Mouse (Mus musculus) midbrain, embryonic 12.5 days (tissue): ENCODE measurements around the gene Dnajc2. TPM values are rescaled to one million over a fixed set of nuclear protein-coding genes. Genes with fewer than 3 reads are reported as not detected.

Source experiments
- ATAC-seq: fragments of 200-750 bp; cut with Nextera tagmentation; 2 replicates; pipeline ENCODE4 v1.8.0; 2017; ENCODE audit warnings: low read depth, moderate TSS enrichment, moderate library complexity; ENCODE audit not compliant: low FRiP score
- H3K27ac ChIP-seq: fragments of 300-500 bp; sonication (generic); replicated peaks from 2 replicates; pipeline ENCODE4 v1.5.1; 2016; ENCODE audit warnings: mild to moderate bottlenecking
- H3K27me3 ChIP-seq: fragments of 300-500 bp; sonication (generic); 2 replicates; pipeline ENCODE4 v1.6.1; 2016; ENCODE audit warnings: mild to moderate bottlenecking
- H3K36me3 ChIP-seq: fragments of 300-500 bp; sonication (generic); 2 replicates; pipeline ENCODE4 v1.6.1; 2016
- H3K4me1 ChIP-seq: fragments of 300-500 bp; sonication (generic); 2 replicates; pipeline ENCODE4 v1.6.1; 2016
- H3K4me2 ChIP-seq: fragments of 300-500 bp; sonication (generic); replicated peaks from 2 replicates; pipeline ENCODE4 v1.6.1; 2016; ENCODE audit warnings: mild to moderate bottlenecking, moderate library complexity
- H3K4me3 ChIP-seq: fragments of 300-500 bp; sonication (generic); 2 replicates; pipeline ENCODE4 v1.5.1; 2016; ENCODE audit warnings: mild to moderate bottlenecking
- H3K9ac ChIP-seq: fragments of 300-500 bp; sonication (generic); replicated peaks from 2 replicates; pipeline ENCODE4 v1.6.1; 2016; ENCODE audit warnings: mild to moderate bottlenecking, moderate library complexity
- H3K9me3 ChIP-seq: fragments of 300-500 bp; sonication (generic); 2 replicates; pipeline ENCODE4 v1.6.1; 2016; ENCODE audit warnings: mild to moderate bottlenecking
- WGBS: fragments of 180-500 bp; shearing (Covaris S2); methylation state at CpG from one replicate; pipeline ENCODE4 v1.1.7; 2016; 5-methylcytosine and 5-hydroxymethylcytosine counted together
- polyA plus RNA-seq: library from polyadenylated mRNA; unstranded; fragments of >200 nt; fragmentation: Nextera tagmentation; extraction: Ambion mirVana; gene quantifications from 2 replicates; pipeline ENCODE4 v1.2.1, GENCODE M21; 2016

Gene Dnajc2
- polyA plus RNA-seq, 1 experiment from 2014 or later = 89.7 TPM

DNA sequence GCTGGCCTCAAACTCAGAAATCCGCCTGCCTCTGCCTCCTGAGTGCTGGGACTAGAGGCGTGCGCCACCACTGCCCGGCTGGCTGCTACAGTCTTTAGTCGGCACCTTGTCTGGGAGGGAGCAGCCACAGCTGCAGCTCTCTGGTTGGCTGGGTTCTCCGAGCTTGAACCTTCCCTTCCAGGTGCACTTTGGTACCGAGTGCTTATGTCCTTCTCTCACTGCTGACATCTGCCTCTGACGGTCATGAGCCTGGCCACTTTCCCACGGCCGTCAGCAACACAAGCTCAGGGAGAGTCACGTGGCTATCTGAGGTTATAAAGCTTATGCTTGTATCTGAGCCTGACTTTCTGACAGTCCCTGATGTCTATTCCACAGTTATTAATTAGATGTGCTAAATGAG is 45.9 kb downstream of the Dnajc2 start:
- Histone ChIP-seq H3K4me2 (no peak overlapping the region), H3K27ac (no peak overlapping the region), H3K27me3 (no peaks in the 10 kb centered on the region), H3K9me3 (no peaks in the 10 kb centered on the region), H3K4me1 (peaks cover 24% of the 10 kb centered on the region), H3K9ac (no peak overlapping the region), H3K36me3 (peaks cover 53% of the 10 kb centered on the region), H3K4me3 (no peak overlapping the region)
- ATAC-seq = no peak
- WGBS = 92% methylated on average over 11 of the region's 11 CpGs

- H3K27me3 ChIP-seq = no peaks in the 10 kb centered on the region
- H3K9me3 ChIP-seq = no peaks in the 10 kb centered on the region
- 32% methylated on average over 10 of the region's 10 CpGs for WGBS
- peaks cover 36% of the 10 kb centered on the region for H3K4me1 ChIP-seq
- H3K27ac ChIP-seq = 0 out of 2 replicates have a peak overlapping the region, but pooled peaks have one; percentile 84
- H3K4me3 ChIP-seq = peak overlapping the region; percentile 94
- H3K9ac ChIP-seq = peak overlapping the region; percentile 93
- H3K36me3 ChIP-seq = peaks cover 38% of the 10 kb centered on the region
- ATAC-seq = no peak
- H3K4me2 ChIP-seq = peak overlapping the region; percentile 92
Measured at GRCm38 (mm10) chr5:21737620-21738019, 47.4 kb downstream of the Dnajc2 start.

- H3K4me3 ChIP-seq = peak within 1 kb of the TSS; percentile 94
- peak within 1 kb of the TSS; percentile 92 for H3K4me2 ChIP-seq
- H3K4me1 ChIP-seq = peaks cover 41% of the 10 kb centered on the region
- no peaks in the 10 kb centered on the region for H3K27me3 ChIP-seq
- H3K9ac ChIP-seq = peak within 1 kb of the TSS; percentile 93
- peaks cover 33% of the 10 kb centered on the region for H3K36me3 ChIP-seq
- H3K9me3 ChIP-seq = no peaks in the 10 kb centered on the region
- peak; percentile 55 for ATAC-seq
- under 1% methylated on average over 41 of the region's 42 CpGs for WGBS
- H3K27ac ChIP-seq = peak within 1 kb of the TSS; percentile 84
Measured at GRCm38 (mm10) chr5:21736956-21737585, 48.0 kb downstream of the Dnajc2 start, which contains the start of gene Pmpcb. TSS of gene Pmpcb (plus strand) at chr5:21737141.

GRCm38 (mm10) chr5:21736046-21736445 is 49.0 kb downstream of the Dnajc2 start:
- Histone ChIP-seq H3K27ac (no peak overlapping the region), H3K36me3 (peaks cover 23% of the 10 kb centered on the region), H3K4me1 (peaks cover 49% of the 10 kb centered on the region), H3K4me3 (no peak overlapping the region), H3K9me3 (no peaks in the 10 kb centered on the region), H3K4me2 (no peak overlapping the region), H3K27me3 (no peaks in the 10 kb centered on the region), H3K9ac (no peak overlapping the region)
- 86% methylated on average over 11 of the region's 11 CpGs for WGBS
- ATAC-seq = no peak

DNA sequence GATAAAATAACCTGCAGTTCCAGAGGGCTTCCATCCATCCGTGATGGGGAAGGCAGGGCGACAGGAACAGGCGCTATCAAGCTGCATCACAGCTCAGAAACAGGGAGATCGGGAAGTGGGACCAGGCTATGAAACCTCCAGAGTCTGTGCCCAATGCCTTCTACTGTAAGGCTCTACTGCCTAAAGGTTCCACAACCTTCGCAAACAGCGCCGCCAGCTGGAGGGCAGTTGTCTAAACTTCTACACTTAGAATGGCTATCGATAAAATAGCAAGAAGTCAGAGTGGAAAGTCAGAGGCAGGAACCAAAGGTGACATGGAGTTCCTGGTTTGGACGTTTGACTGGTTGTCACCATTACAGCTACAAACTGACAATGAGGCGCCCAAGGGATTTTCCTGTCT is 49.5 kb downstream of the Dnajc2 start:
- no peak for ATAC-seq
- Histone ChIP-seq H3K27ac (no peak overlapping the region), H3K9me3 (no peaks in the 10 kb centered on the region), H3K36me3 (peaks cover 20% of the 10 kb centered on the region), H3K4me1 (peaks cover 52% of the 10 kb centered on the region), H3K9ac (no peak overlapping the region), H3K4me2 (no peak overlapping the region), H3K4me3 (no peak overlapping the region), H3K27me3 (no peaks in the 10 kb centered on the region)
- 35% methylated on average over 10 of the region's 10 CpGs for WGBS

- no peak overlapping the region for H3K4me3 ChIP-seq
- WGBS = 79% methylated on average over 20 of the region's 20 CpGs
- H3K9ac ChIP-seq = no peak overlapping the region
- H3K4me1 ChIP-seq = peaks cover 52% of the 10 kb centered on the region
- H3K4me2 ChIP-seq = no peak overlapping the region
- H3K27ac ChIP-seq = no peak overlapping the region
- ATAC-seq = no peak
- no peaks in the 10 kb centered on the region for H3K9me3 ChIP-seq
- peaks cover 16% of the 10 kb centered on the region for H3K36me3 ChIP-seq
- no peaks in the 10 kb centered on the region for H3K27me3 ChIP-seq
Measured at GRCm38 (mm10) chr5:21735100-21735499, 50.0 kb downstream of the Dnajc2 start.

- Histone ChIP-seq H3K9me3 (no peaks in the 10 kb centered on the region), H3K4me1 (peaks cover 45% of the 10 kb centered on the region), H3K9ac (no peak overlapping the region), H3K4me3 (no peak overlapping the region), H3K36me3 (no peaks in the 10 kb centered on the region), H3K27ac (peak overlapping the region; percentile 92), H3K27me3 (no peaks in the 10 kb centered on the region), H3K4me2 (peak overlapping the region; percentile 17; the same call in 1 of the 2 replicates)
- WGBS = 8% methylated on average over 8 of the region's 8 CpGs
- peak; percentile 95 for ATAC-seq
Measured at GRCm38 (mm10) chr5:21732930-21733329, 52.1 kb downstream of the Dnajc2 start.

DNA sequence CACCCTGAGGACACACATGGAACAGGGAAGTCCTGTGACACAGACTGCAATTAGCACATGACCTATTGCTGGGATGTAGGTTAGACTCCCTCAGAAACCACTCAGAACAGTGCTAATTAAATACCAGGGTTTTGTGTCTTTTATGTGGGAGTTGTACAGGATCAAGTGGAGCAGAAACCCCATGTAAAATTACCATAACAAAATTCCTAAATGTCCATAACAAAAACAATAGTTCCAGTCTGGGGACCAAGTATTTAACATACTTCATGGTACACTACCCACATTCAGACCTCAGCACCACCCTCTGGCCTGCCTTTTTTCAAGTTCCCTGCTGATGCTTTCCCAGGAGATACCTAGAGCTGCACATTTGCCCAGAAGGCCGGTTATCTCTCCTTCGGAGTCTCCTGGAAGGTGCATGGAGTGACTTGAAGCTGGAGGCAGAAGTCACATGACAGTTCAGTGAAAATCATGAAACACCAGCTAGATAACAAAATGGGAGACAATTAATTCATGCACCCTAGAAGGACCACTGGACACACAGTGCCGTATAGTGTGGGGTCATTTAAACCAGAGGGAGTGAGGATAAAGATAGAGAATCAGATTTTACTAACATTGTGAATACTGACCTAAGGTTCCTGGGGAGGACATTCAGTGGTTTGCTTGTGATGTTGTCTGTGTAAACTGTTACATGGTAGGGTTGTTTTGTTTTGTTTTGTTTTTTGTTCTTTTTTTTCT is 52.7 kb downstream of the Dnajc2 start:
- 0 out of 2 replicates have a peak overlapping the region, but pooled peaks have one; percentile 17 for H3K4me2 ChIP-seq
- no peaks in the 10 kb centered on the region for H3K36me3 ChIP-seq
- no peak overlapping the region for H3K9ac ChIP-seq
- no peaks in the 10 kb centered on the region for H3K27me3 ChIP-seq
- WGBS = 13% methylated on average over 3 of the region's 3 CpGs
- peak overlapping the region; percentile 92 for H3K27ac ChIP-seq
- H3K9me3 ChIP-seq = no peaks in the 10 kb centered on the region
- no peak overlapping the region for H3K4me3 ChIP-seq
- peak; percentile 47 for ATAC-seq
- peaks cover 40% of the 10 kb centered on the region for H3K4me1 ChIP-seq

DNA sequence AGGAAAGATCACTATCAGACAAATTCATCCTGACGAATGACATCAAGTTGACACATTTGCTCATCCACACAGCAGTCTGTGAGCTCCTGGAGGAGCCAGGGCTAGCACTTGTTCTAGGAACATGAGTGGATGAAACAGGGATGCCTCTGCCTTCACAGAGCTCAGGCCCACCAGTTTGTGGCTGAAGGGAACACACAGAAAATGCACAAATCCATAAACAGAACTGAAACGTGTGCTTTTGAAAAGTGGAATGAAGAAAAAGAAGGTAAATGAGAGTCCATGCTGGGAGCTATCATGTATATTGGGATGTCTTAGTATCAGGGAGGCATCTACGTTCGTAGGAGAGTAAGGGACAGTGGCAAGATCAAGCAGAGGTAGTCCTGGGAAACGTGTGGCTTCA is 55.9 kb downstream of the Dnajc2 start:
- Histone ChIP-seq H3K9me3 (no peaks in the 10 kb centered on the region), H3K36me3 (no peaks in the 10 kb centered on the region), H3K27me3 (no peaks in the 10 kb centered on the region), H3K27ac (no peak overlapping the region), H3K4me2 (no peak overlapping the region), H3K4me1 (peaks cover 44% of the 10 kb centered on the region), H3K4me3 (no peak overlapping the region), H3K9ac (no peak overlapping the region)
- no peak for ATAC-seq
- WGBS = 85% methylated on average over 5 of the region's 5 CpGs

- no peak overlapping the region for H3K4me3 ChIP-seq
- H3K27ac ChIP-seq = peak overlapping the region; percentile 92
- no peak overlapping the region for H3K4me2 ChIP-seq
- peaks cover 19% of the 10 kb centered on the region for H3K4me1 ChIP-seq
- H3K27me3 ChIP-seq = no peaks in the 10 kb centered on the region
- no peaks in the 10 kb centered on the region for H3K36me3 ChIP-seq
- H3K9ac ChIP-seq = no peak overlapping the region
- no peaks in the 10 kb centered on the region for H3K9me3 ChIP-seq
- WGBS = 11% methylated on average over 7 of the region's 7 CpGs
- ATAC-seq = peak; percentile 84
Measured at GRCm38 (mm10) chr5:21724872-21725271, 60.2 kb downstream of the Dnajc2 start.

DNA sequence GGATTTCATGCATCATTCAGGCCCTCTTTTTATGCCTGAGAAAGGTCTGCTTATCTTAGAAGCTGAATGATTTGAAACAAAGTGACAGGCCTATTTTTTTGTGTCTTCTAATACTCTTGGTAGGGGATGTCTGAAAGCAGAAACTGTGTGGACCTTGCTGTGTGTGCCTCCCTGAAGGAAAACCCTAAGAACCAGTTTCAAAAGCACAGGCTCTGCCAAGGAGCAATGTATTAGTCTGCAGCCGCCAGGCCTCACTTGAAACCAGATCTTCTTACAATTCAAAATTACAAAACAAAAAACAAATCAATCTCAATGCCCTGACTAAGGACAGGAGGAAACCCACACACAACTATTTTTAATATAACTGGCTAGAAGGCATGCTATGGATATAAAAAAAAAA is 60.6 kb downstream of the Dnajc2 start:
- no peaks in the 10 kb centered on the region for H3K27me3 ChIP-seq
- WGBS = 21% methylated on average over 1 of the region's 1 CpGs
- H3K36me3 ChIP-seq = no peaks in the 10 kb centered on the region
- H3K4me2 ChIP-seq = no peak overlapping the region
- H3K4me3 ChIP-seq = no peak overlapping the region
- no peaks in the 10 kb centered on the region for H3K9me3 ChIP-seq
- ATAC-seq = peak; percentile 57
- peak overlapping the region; percentile 92 for H3K27ac ChIP-seq
- H3K4me1 ChIP-seq = peaks cover 19% of the 10 kb centered on the region
- no peak overlapping the region for H3K9ac ChIP-seq

- H3K4me1 ChIP-seq = peaks cover 9% of the 10 kb centered on the region
- no peaks in the 10 kb centered on the region for H3K36me3 ChIP-seq
- H3K9me3 ChIP-seq = no peaks in the 10 kb centered on the region
- 96% methylated on average over 2 of the region's 2 CpGs for WGBS
- no peak overlapping the region for H3K4me3 ChIP-seq
- no peak overlapping the region for H3K27ac ChIP-seq
- H3K27me3 ChIP-seq = no peaks in the 10 kb centered on the region
- H3K9ac ChIP-seq = no peak overlapping the region
- no peak for ATAC-seq
- H3K4me2 ChIP-seq = no peak overlapping the region
Measured at GRCm38 (mm10) chr5:21719209-21719608, 65.8 kb downstream of the Dnajc2 start.
